Mouse (Mus musculus) left cerebral cortex, adult 8-10 months (tissue): Measurements from ENCODE around the gene Podxl. TPM values are rescaled to one million over a fixed set of nuclear protein-coding genes. Genes with fewer than 3 reads are reported as not detected.

Source experiments
- DNase-seq, 2 experiments: peaks; one replicate each; pipeline ENCODE4 v3.0.0; 2022; ENCODE audit warnings: low spot score in 2 of 2
- total RNA-seq, 4 experiments: library from RNA; stranded (reverse); gene quantifications; 2 replicates each; pipeline ENCODE4 v1.2.4; 2022

The Podxl gene
- 10 to 100 TPM; 20.1 to 23.1 (median 21.0) TPM for total RNA-seq

- DNase-seq = peak; percentile 37 to 40
Observed at GRCm38 (mm10) chr6:31563235-31564181, at the start of gene Podxl. Podxl (minus strand) TSS chr6:31563981.

GRCm38 (mm10) chr6:31612560-31613270 is 48.9 kb upstream of the Podxl start:
- no peak for DNase-seq

- DNase-seq = no peak
Observed at GRCm38 (mm10) chr6:31606429-31606828, 42.6 kb upstream of the Podxl start.

- no peak for DNase-seq
Observed at GRCm38 (mm10) chr6:31604629-31605265, 41.0 kb upstream of the Podxl start.

- no peak for DNase-seq
Observed at GRCm38 (mm10) chr6:31602489-31602888, 38.7 kb upstream of the Podxl start.

- no peak for DNase-seq
Observed at GRCm38 (mm10) chr6:31601131-31601530, 37.4 kb upstream of the Podxl start.

- DNase-seq = no peak
Observed at GRCm38 (mm10) chr6:31599863-31600262, 36.1 kb upstream of the Podxl start.

GRCm38 (mm10) chr6:31598349-31598911 is 34.6 kb upstream of the Podxl start:
- no peak for DNase-seq

- DNase-seq = no peak
Observed at GRCm38 (mm10) chr6:31597136-31597460, 33.3 kb upstream of the Podxl start.

GRCm38 (mm10) chr6:31596346-31597135 is 32.8 kb upstream of the Podxl start:
- peak; percentile 31 to 57 for DNase-seq

GRCm38 (mm10) chr6:31592579-31593238 is 28.9 kb upstream of the Podxl start:
- no peak for DNase-seq

- no peak for DNase-seq
Observed at GRCm38 (mm10) chr6:31592128-31592527, 28.3 kb upstream of the Podxl start.

GRCm38 (mm10) chr6:31591676-31592075 is 27.9 kb upstream of the Podxl start:
- no peak for DNase-seq

GRCm38 (mm10) chr6:31590754-31591153 is 27.0 kb upstream of the Podxl start:
- DNase-seq = no peak

GRCm38 (mm10) chr6:31589268-31589667 is 25.5 kb upstream of the Podxl start:
- no peak for DNase-seq

- DNase-seq = no peak
Observed at GRCm38 (mm10) chr6:31587655-31588054, 23.9 kb upstream of the Podxl start.

- DNase-seq = no peak
Observed at GRCm38 (mm10) chr6:31586127-31586526, 22.3 kb upstream of the Podxl start.

GRCm38 (mm10) chr6:31576151-31576550 is 12.4 kb upstream of the Podxl start:
- peak in 1 of 2 experiments; percentile 40 for DNase-seq

- DNase-seq = peak in 1 of 2 experiments; percentile 69
Observed at GRCm38 (mm10) chr6:31575063-31575462, 11.3 kb upstream of the Podxl start.

GRCm38 (mm10) chr6:31571459-31571858 is 7.7 kb upstream of the Podxl start:
- DNase-seq = no peak
